Mouse (Mus musculus) thymus, adult 2 months (tissue): ENCODE measurements around the gene Micall1. TPM values are rescaled to one million over a fixed set of nuclear protein-coding genes. Genes with fewer than 3 reads are reported as not detected.

Experiments used
- DNase-seq: peaks from one replicate; pipeline ENCODE4 v3.0.0; 2021
- H3K27ac ChIP-seq: fragments of 200-500 bp; 2 replicates; pipeline ENCODE4 v1.5.1; 2012; ENCODE audit warnings: low read length, control low read depth; ENCODE audit not compliant: control insufficient read depth, insufficient read depth
- H3K27me3 ChIP-seq: fragments of 200-500 bp; 2 replicates; pipeline ENCODE4 v1.6.1; 2012; ENCODE audit warnings: mild to moderate bottlenecking, low read length, moderate library complexity, mixed read lengths; ENCODE audit not compliant: control insufficient read depth, insufficient read depth
- H3K36me3 ChIP-seq: fragments of 200-500 bp; 2 replicates; pipeline ENCODE4 v1.6.1; 2012; ENCODE audit warnings: mild to moderate bottlenecking, low read length, moderate library complexity; ENCODE audit not compliant: control insufficient read depth, insufficient read depth
- H3K4me1 ChIP-seq: fragments of 200-500 bp; replicated peaks from 2 replicates; pipeline ENCODE4 v1.6.1; 2012; ENCODE audit warnings: low read length; ENCODE audit not compliant: control insufficient read depth, insufficient read depth
- H3K4me3 ChIP-seq: fragments of 200-500 bp; 2 replicates; pipeline ENCODE4 v1.5.1; 2012; ENCODE audit warnings: mild to moderate bottlenecking, low read length, control low read depth, moderate library complexity; ENCODE audit not compliant: control insufficient read depth, insufficient read depth
- CTCF ChIP-seq: fragments of 200-500 bp; IDR thresholded peaks from 2 replicates; pipeline ENCODE4 v1.5.1; 2012; ENCODE audit warnings: mild to moderate bottlenecking, control low read depth, low read length, moderate library complexity, borderline replicate concordance; ENCODE audit not compliant: control insufficient read depth, poor library complexity, insufficient read depth; ENCODE audit errors: extremely low read depth
- POLR2A ChIP-seq: fragments of 200-500 bp; IDR thresholded peaks from 2 replicates; pipeline ENCODE4 v1.6.1; 2012; ENCODE audit warnings: mild to moderate bottlenecking, low read length, control low read depth, moderate library complexity; ENCODE audit not compliant: control insufficient read depth, poor library complexity, insufficient read depth; ENCODE audit errors: extremely low read depth
- WGBS: fragments of 180-500 bp; shearing (Covaris S2); methylation state at CpG from one replicate; pipeline ENCODE4 v1.1.7; 2018; 5-methylcytosine and 5-hydroxymethylcytosine counted together
- polyA plus RNA-seq: library from polyadenylated mRNA; depleted of rRNA; stranded (reverse); fragments of >200 nt; gene quantifications from 2 replicates; pipeline ENCODE4 v1.2.3, GENCODE M21; 2012

The Micall1 gene
- polyA plus RNA-seq, 1 experiment = 47.3 TPM

DNA sequence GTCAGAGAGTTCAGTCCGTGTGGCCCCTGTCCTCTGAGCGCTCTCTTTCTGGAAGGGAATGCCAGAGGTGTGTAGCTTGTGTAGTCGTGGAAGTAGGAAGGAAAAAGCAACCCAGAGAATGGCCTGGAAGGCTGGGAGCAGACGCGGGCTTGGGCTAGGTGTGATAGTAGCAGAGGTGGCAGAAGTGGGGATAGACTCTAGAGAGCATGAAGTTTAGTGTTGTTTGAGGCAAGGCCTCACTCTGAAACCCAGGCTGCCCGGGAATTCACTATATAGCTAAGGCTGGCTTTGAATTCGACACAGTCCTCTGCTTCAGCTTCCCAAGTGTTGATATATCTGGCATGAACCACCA is 32.8 kb downstream of the Micall1 start:
- no peak for DNase-seq
- under 1% methylated on average over 7 of the region's 7 CpGs for WGBS
- Histone ChIP-seq H3K4me1 (peaks cover 4% of the 10 kb centered on the region), H3K4me3 (peak overlapping the region; percentile 71), H3K27ac (no peak overlapping the region), H3K27me3 (no peaks in the 10 kb centered on the region), H3K36me3 (peaks cover 4% of the 10 kb centered on the region)
- TF ChIP-seq POLR2A = no peak
- TF ChIP-seq CTCF = 0 out of 2 replicates have a peak, but pooled peaks have one; percentile 3

DNA sequence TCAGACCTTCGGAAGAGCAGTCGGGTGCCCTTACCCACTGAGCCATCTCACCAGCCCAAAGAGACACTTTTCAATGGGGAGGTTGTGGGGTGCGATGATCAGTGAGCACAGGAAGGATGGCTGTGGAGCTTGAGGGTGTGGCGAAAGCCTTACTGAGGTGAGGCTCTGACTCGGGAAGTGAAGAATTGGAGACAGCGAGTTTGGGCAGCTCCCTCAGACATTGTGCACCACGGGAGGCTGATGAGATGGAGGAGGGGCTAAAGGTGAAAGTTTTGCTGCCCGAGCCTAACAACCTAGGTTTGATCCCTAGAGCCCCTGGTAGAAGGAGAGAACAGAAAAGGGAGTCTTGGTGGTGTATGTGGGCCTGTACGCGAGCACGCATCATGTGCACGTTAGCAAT is 34.6 kb downstream of the Micall1 start:
- Histone ChIP-seq H3K36me3 (peaks cover 11% of the 10 kb centered on the region), H3K27me3 (no peaks in the 10 kb centered on the region), H3K4me3 (no peak overlapping the region), H3K27ac (no peak overlapping the region), H3K4me1 (peaks cover 4% of the 10 kb centered on the region)
- TF ChIP-seq CTCF (no peak), POLR2A (no peak)
- 94% methylated on average over 12 of the region's 12 CpGs for WGBS
- DNase-seq = no peak

DNA sequence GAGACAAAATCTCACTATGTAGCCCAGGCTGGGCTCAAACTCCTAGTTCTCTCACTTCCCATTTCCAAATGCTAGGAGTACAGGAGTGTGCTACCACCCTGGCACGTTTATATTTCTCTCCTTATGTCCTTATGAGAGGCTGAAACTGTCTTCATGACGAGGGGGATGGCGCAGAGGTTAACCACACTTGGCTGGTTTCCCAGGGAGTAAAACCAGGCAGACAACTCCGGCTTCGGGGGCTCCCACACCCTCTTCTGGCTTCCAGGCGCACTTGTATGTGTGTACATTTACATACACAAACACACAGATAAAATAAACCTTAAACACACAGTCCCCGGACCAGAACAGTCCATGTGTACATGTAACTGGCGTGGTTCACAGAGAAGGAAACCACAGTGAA is 35.3 kb downstream of the Micall1 start:
- no peak overlapping the region for H3K4me3 ChIP-seq
- H3K27ac ChIP-seq = no peak overlapping the region
- peaks cover 11% of the 10 kb centered on the region for H3K36me3 ChIP-seq
- WGBS = 30% methylated on average over 8 of the region's 8 CpGs
- H3K27me3 ChIP-seq = no peaks in the 10 kb centered on the region
- TF ChIP-seq CTCF (no peak), POLR2A (no peak)
- no peak for DNase-seq
- peaks cover 4% of the 10 kb centered on the region for H3K4me1 ChIP-seq

DNA sequence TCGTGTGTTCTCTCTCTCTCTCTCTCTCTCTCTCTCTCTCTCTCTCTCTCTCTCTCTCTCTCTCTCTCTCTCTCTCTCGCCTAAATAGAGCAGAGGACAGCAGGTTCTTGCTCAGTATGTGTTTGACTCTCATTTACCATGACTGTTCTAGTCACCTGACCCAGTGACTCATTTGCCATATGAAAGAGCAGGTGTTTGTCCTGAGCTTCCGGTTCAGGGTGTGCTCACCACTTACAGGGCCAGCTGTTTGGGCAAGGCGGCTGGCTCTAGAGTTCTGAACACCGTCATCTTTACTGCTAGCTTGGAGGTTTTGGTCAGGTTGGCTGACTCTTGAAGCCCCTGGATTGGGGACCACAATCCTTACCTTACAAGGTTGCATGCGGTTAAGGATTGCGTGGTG is 36.8 kb downstream of the Micall1 start:
- Histone ChIP-seq H3K4me3 (no peak overlapping the region), H3K27ac (no peak overlapping the region), H3K27me3 (no peaks in the 10 kb centered on the region), H3K4me1 (peaks cover 4% of the 10 kb centered on the region), H3K36me3 (peaks cover 11% of the 10 kb centered on the region)
- WGBS = 91% methylated on average over 7 of the region's 7 CpGs
- TF ChIP-seq CTCF (no peak), POLR2A (no peak)
- no peak for DNase-seq

DNA sequence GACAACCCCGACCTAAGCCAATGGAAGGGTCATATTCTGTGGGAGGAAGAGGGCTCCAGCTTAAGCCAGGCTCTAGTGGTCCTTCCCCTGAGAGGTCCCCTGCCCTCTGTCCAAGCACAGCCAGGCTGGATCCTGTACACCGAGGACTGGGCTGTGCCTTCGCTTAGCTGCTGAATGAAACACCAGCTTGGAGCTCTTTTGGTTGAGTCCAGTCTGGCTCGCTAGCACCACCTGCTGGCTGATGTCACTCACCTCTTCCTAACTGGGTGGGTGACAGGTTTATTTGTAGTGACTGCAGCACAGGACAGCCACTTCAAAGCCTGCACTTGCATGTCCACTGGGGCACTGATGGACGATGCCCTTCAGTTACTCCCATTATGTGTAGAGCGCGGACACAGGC is 39.8 kb downstream of the Micall1 start:
- Histone ChIP-seq H3K27ac (no peak overlapping the region), H3K4me1 (no peaks in the 10 kb centered on the region), H3K36me3 (peaks cover 14% of the 10 kb centered on the region), H3K27me3 (no peaks in the 10 kb centered on the region), H3K4me3 (no peak overlapping the region)
- peak; percentile 73 for DNase-seq
- 68% methylated on average over 7 of the region's 7 CpGs for whole genome bisulfite sequencing
- TF ChIP-seq CTCF (peak; percentile 87), POLR2A (no peak)

DNA sequence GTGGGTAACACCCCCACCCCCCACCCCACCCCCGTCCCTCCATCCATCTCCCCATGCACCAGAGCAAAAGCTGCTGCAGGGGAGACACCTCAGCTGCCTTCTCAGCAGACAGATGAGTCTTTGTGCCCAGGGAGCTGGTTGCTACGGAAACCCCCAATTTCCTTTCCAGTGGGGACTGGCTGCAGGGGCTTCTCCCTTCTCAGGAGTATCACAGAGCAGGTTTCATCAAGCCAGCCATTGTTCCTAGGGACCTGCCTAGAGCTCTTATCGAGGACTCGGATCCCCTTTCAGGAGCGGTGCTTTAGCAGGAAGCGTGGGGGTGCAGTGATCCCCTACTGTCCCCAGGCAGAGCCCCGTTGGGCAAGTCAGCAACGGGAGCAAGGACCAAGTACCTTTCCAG is 43.2 kb downstream of the Micall1 start:
- Histone ChIP-seq H3K4me1 (no peaks in the 10 kb centered on the region), H3K27ac (no peak overlapping the region), H3K27me3 (no peaks in the 10 kb centered on the region), H3K4me3 (no peak overlapping the region), H3K36me3 (peaks cover 9% of the 10 kb centered on the region; the same call in 1 of the 2 replicates)
- 94% methylated on average over 8 of the region's 8 CpGs for WGBS
- TF ChIP-seq CTCF (no peak), POLR2A (no peak)
- DNase-seq = no peak

DNA sequence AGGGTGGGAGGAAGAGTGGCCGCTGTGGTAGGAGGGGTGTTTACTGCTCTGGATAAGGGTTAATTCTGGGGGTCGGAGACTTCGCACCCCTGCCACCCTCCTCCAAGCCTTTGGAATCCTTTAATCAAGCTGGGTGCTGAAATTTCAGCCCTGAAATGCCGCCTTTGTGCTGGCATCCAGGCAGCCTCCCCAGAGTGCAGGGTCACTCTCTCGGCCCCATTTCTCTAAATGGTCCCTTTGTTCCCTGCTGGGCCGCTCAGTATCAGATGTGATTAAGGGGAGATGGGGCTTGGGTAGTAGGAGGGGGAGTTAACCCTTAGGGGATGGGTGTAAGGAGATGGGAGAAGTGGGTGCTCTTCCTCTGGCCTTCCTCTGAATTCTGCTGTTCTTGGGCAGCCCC is 44.0 kb downstream of the Micall1 start:
- no peak for DNase-seq
- no peak overlapping the region for H3K4me3 ChIP-seq
- 0 out of 2 replicates have a peak, but pooled peaks cover 5% of the 10 kb centered on the region for H3K36me3 ChIP-seq
- no peak overlapping the region for H3K27ac ChIP-seq
- WGBS = 92% methylated on average over 6 of the region's 6 CpGs
- TF ChIP-seq CTCF = no peak
- no peaks in the 10 kb centered on the region for H3K4me1 ChIP-seq
- H3K27me3 ChIP-seq = no peaks in the 10 kb centered on the region
